Mouse (Mus musculus) CH12.LX (cell line): ENCODE measurements at regions not wholly inside any gene's neighbourhood (a gene's known extent, or its start where the extent isn't known, plus 50 kb on each side); places are given as distances from the start of the nearest gene placed in this dataset.

ENCODE experiments used
- CHD2 ChIP-seq: IDR thresholded peaks from 2 replicates; pipeline ENCODE4 v1.6.1; 2011; ENCODE audit warnings: low read length, improper control_type of control experiment
- CTCF ChIP-seq, 2 experiments: IDR thresholded peaks in 1 of 2; conservative IDR thresholded peaks in 1 of 2; 2 replicates each; pipeline ENCODE4 v1.5.1; 2011 to 2012; ENCODE audit warnings: low read depth in 2 of 2, low read length in 2 of 2, improper control_type of control experiment in 1 of 2, inconsistent platforms in 1 of 2, mild to moderate bottlenecking in 1 of 2, moderate library complexity in 1 of 2
- GABPA ChIP-seq: IDR thresholded peaks from 2 replicates; pipeline ENCODE4 v1.6.1; 2012; ENCODE audit warnings: low read depth, low read length, improper control_type of control experiment, inconsistent platforms; ENCODE audit not compliant: insufficient replicate concordance
- POLR2A ChIP-seq: IDR thresholded peaks from 2 replicates; pipeline ENCODE4 v1.6.1; 2011; ENCODE audit warnings: low read depth, mild to moderate bottlenecking, improper control_type of control experiment, low read length
- RCOR1 ChIP-seq: conservative IDR thresholded peaks from 2 replicates; pipeline ENCODE4 v1.6.1; 2012; ENCODE audit warnings: low read depth, mild to moderate bottlenecking, inconsistent platforms, low read length, improper control_type of control experiment
- SIN3A ChIP-seq: IDR thresholded peaks from 2 replicates; pipeline ENCODE4 v1.6.1; 2012; ENCODE audit warnings: low read length, improper control_type of control experiment, inconsistent platforms
- ZC3H11A ChIP-seq: IDR thresholded peaks from 2 replicates; pipeline ENCODE4 v1.6.1; 2012; ENCODE audit warnings: low read depth, mild to moderate bottlenecking, inconsistent platforms, low read length, improper control_type of control experiment

DNA sequence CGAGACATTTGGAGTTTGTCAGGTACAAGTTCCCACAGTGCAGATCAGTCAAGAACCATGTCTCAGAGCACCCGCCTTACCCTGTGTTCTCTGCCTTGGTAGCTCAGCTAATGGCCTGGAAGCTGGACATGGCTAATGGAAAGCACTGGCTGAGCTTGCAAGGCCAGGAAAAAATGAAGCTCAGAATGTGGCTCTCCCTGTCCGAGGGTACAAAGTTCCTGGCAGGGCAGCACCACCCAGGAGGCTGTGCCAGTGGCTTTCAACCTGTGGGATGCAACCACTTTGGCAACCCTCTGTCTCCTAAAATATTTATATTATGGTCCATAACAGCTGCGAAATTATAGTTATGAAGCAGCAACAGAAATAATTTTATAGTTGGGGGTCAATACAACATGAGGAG is 354.6 kb upstream of the Arid1b start:
- TF ChIP-seq POLR2A (no peak), CTCF (conservative IDR thresholded peaks at IDR 0.05 in 1 of 2, IDR thresholded peaks at IDR 0.05 in 1 of 2; ENCODE audit: low read depth in 2 of 2, low read length in 2 of 2) (no peak), CHD2 (no peak), ZC3H11A (no peak), GABPA (no peak), SIN3A (no peak), RCOR1 (no peak)
